Mouse (Mus musculus) liver, adult 2 months (tissue): ENCODE data around the gene Nrd1.

Source experiments
- CTCF ChIP-seq: fragments of 200-500 bp; IDR thresholded peaks from 2 replicates; pipeline ENCODE4 v1.5.1; 2011; ENCODE audit warnings: low read depth, low read length, control low read depth
- POLR2A ChIP-seq: fragments of 200-500 bp; IDR thresholded peaks from 2 replicates; pipeline ENCODE4 v1.6.1; 2011; ENCODE audit warnings: low read length, control low read depth; ENCODE audit not compliant: insufficient read depth; ENCODE audit errors: extremely low read depth

GRCm38 (mm10) chr4:109072891-109073290, 72.4 kb downstream of the Nrd1 start:
- no peak for TF ChIP-seq CTCF
- TF ChIP-seq POLR2A, result no peak
